Mouse (Mus musculus) forebrain, embryonic 14.5 days (tissue): ENCODE measurements at regions not wholly inside any gene's neighbourhood (a gene's known extent, or its start where the extent isn't known, plus 50 kb on each side); places are given as distances from the start of the nearest gene placed in this dataset.
A peak's percentile ranks its signal among the peaks of the same experiment; 100 is the strongest.

ENCODE experiments used
- ATAC-seq: fragments of 200-750 bp; cut with Nextera tagmentation; 2 replicates; pipeline ENCODE4 v1.8.0; 2017; ENCODE audit warnings: mild to moderate bottlenecking, moderate library complexity
- DNase-seq: peaks from one replicate; pipeline ENCODE4 v3.0.0-alpha.2; 2015; ENCODE audit warnings: low spot score
- H3K27ac ChIP-seq: fragments of 300-500 bp; sonication (generic); 2 replicates; pipeline ENCODE4 v1.5.1; 2014; ENCODE audit warnings: low read depth, mild to moderate bottlenecking, control low read depth, low read length, moderate library complexity
- H3K27me3 ChIP-seq: fragments of 300-500 bp; sonication (generic); replicated peaks from 2 replicates; pipeline ENCODE4 v1.6.1; 2014; ENCODE audit warnings: low read length, control low read depth, mixed read lengths; ENCODE audit not compliant: control insufficient read depth, insufficient read depth
- H3K36me3 ChIP-seq: fragments of 300-500 bp; sonication (generic); 2 replicates; pipeline ENCODE4 v1.6.1; 2014; ENCODE audit warnings: low read length, control low read depth; ENCODE audit not compliant: control insufficient read depth, insufficient read depth
- H3K4me1 ChIP-seq: fragments of 300-500 bp; sonication (generic); 2 replicates; pipeline ENCODE4 v1.6.1; 2014; ENCODE audit warnings: antibody characterized with exemption, low read length, control low read depth; ENCODE audit not compliant: control insufficient read depth, insufficient read depth
- H3K4me2 ChIP-seq: fragments of 300-500 bp; sonication (generic); 2 replicates; pipeline ENCODE4 v1.6.1; 2014; ENCODE audit warnings: mild to moderate bottlenecking, control low read depth, low read length
- H3K4me3 ChIP-seq: fragments of 300-500 bp; sonication (generic); 2 replicates; pipeline ENCODE4 v1.5.1; 2014; ENCODE audit warnings: low read depth, low read length, control low read depth
- H3K9ac ChIP-seq: fragments of 300-500 bp; sonication (generic); 2 replicates; pipeline ENCODE4 v1.6.1; 2014; ENCODE audit warnings: mild to moderate bottlenecking, low read length, control low read depth, moderate library complexity
- H3K9me3 ChIP-seq: fragments of 300-500 bp; sonication (generic); replicated peaks from 2 replicates; pipeline ENCODE4 v1.6.1; 2016; ENCODE audit warnings: low read length, control low read depth, mixed read lengths; ENCODE audit not compliant: control insufficient read depth
- WGBS: fragments of 180-500 bp; shearing (Covaris S2); extraction: QIAGEN DNeasy Blood & Tissue Kit; methylation state at CpG from one replicate; pipeline ENCODE4 v1.1.7; 2014; 5-methylcytosine and 5-hydroxymethylcytosine counted together

DNA sequence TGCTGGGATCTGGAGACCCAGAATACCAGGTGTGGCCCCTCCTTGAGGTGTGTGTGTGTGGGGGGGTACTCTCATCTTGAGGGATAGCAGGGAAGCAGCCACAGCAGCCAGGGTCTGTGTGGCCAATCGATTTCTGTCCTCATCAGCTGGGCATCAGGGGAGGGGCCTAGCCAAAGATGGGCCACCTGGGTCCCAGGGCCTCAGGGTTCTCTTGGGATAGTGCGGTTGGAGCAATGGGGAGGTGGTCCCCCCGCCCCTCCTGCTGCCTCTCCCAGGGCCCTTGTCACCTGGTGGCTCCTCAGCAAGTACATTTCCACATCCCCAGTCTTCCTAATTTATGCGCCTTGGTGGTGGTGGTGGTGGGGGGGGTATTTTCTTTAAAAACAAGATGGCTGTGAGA, 55.4 kb downstream of the Uncx start:
- ATAC-seq = no peak; the same call in 1 of the 2 replicates
- Histone ChIP-seq H3K36me3 (no peaks in the 10 kb centered on the region), H3K4me2 (peak overlapping the region; percentile 43; the same call in 1 of the 2 replicates), H3K9ac (no peak overlapping the region; the same call in 1 of the 2 replicates), H3K9me3 (no peaks in the 10 kb centered on the region), H3K27ac (no peak overlapping the region), H3K4me3 (no peak overlapping the region), H3K4me1 (peaks cover 14% of the 10 kb centered on the region), H3K27me3 (peaks cover 17% of the 10 kb centered on the region)
- no peak for DNase-seq
- 6% methylated on average over 4 of the region's 4 CpGs for WGBS

- Histone ChIP-seq H3K4me3 (no peak overlapping the region), H3K36me3 (no peaks in the 10 kb centered on the region), H3K9ac (peak overlapping the region; percentile 43; the same call in 1 of the 2 replicates), H3K4me2 (peak overlapping the region; percentile 43), H3K4me1 (peaks cover 11% of the 10 kb centered on the region), H3K9me3 (no peaks in the 10 kb centered on the region), H3K27ac (no peak overlapping the region), H3K27me3 (peaks cover 17% of the 10 kb centered on the region)
- DNase-seq (peak; percentile 60), ATAC-seq (peak; percentile 81)
- WGBS = 1% methylated on average over 24 of the region's 25 CpGs
Observed at GRCm38 (mm10) chr5:139599191-139599937, 56.1 kb downstream of the Uncx start.

GRCm38 (mm10) chr5:139600213-139600612, 56.9 kb downstream of the Uncx start:
- Histone ChIP-seq H3K4me2 (peak overlapping the region; percentile 43; the same call in 1 of the 2 replicates), H3K36me3 (no peaks in the 10 kb centered on the region), H3K4me1 (peaks cover 11% of the 10 kb centered on the region), H3K9ac (no peak overlapping the region), H3K27me3 (peaks cover 17% of the 10 kb centered on the region), H3K9me3 (no peaks in the 10 kb centered on the region), H3K4me3 (no peak overlapping the region), H3K27ac (no peak overlapping the region)
- WGBS = 4% methylated on average over 15 of the region's 15 CpGs
- ATAC-seq (no peak), DNase-seq (no peak)

DNA sequence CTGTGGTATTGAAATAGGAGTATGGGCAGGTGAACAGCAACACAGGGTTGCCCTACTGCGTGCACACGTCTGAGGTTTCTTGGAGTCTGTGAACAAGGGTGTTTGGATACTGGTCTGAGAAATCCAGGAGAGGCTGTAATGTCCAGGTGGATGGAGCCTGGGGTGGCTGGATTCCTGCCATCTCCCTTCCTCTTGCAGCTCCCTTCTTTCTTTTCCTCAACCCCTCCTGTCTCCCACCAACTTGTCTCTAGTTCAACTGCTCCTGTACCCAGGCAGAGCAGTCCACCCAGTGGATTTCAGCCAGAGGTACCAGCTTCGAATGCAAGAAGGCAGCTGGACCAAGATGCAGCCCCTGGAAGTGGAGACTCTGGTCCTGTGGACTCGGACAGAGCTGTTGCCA, 59.6 kb downstream of the Uncx start:
- Histone ChIP-seq H3K4me2 (no peak overlapping the region), H3K9me3 (no peaks in the 10 kb centered on the region), H3K36me3 (no peaks in the 10 kb centered on the region), H3K4me3 (no peak overlapping the region), H3K4me1 (peaks cover 11% of the 10 kb centered on the region), H3K27me3 (peaks cover 17% of the 10 kb centered on the region), H3K9ac (no peak overlapping the region), H3K27ac (no peak overlapping the region)
- DNase-seq (no peak), ATAC-seq (no peak)
- 84% methylated on average over 4 of the region's 4 CpGs for WGBS

- no peaks in the 10 kb centered on the region for H3K9me3 ChIP-seq
- H3K4me3 ChIP-seq = no peak overlapping the region
- peaks cover 16% of the 10 kb centered on the region for H3K27me3 ChIP-seq
- DNase-seq (no peak), ATAC-seq (no peak)
- no peaks in the 10 kb centered on the region for H3K36me3 ChIP-seq
- 44% methylated on average over 4 of the region's 4 CpGs for WGBS
- H3K9ac ChIP-seq = no peak overlapping the region
- H3K4me2 ChIP-seq = no peak overlapping the region
- peaks cover 10% of the 10 kb centered on the region for H3K4me1 ChIP-seq
- H3K27ac ChIP-seq = no peak overlapping the region
Observed at GRCm38 (mm10) chr5:139603535-139603934, 60.2 kb downstream of the Uncx start.

GRCm38 (mm10) chr5:139604327-139604726, 61.0 kb downstream of the Uncx start:
- Histone ChIP-seq H3K4me1 (peaks cover 3% of the 10 kb centered on the region), H3K27me3 (peaks cover 13% of the 10 kb centered on the region), H3K36me3 (no peaks in the 10 kb centered on the region), H3K27ac (no peak overlapping the region), H3K4me3 (no peak overlapping the region), H3K4me2 (no peak overlapping the region), H3K9me3 (no peaks in the 10 kb centered on the region), H3K9ac (no peak overlapping the region)
- ATAC-seq (no peak), DNase-seq (no peak)
- WGBS = 71% methylated on average over 4 of the region's 4 CpGs

GRCm38 (mm10) chr5:139610610-139611520, 67.6 kb downstream of the Uncx start:
- Histone ChIP-seq H3K9me3 (no peaks in the 10 kb centered on the region), H3K4me2 (no peak overlapping the region), H3K9ac (no peak overlapping the region), H3K27me3 (no peaks in the 10 kb centered on the region), H3K36me3 (no peaks in the 10 kb centered on the region), H3K4me3 (no peak overlapping the region), H3K27ac (no peak overlapping the region), H3K4me1 (no peaks in the 10 kb centered on the region)
- WGBS = 74% methylated on average over 28 of the region's 28 CpGs
- peak; percentile 48 for DNase-seq
- no peak for ATAC-seq

DNA sequence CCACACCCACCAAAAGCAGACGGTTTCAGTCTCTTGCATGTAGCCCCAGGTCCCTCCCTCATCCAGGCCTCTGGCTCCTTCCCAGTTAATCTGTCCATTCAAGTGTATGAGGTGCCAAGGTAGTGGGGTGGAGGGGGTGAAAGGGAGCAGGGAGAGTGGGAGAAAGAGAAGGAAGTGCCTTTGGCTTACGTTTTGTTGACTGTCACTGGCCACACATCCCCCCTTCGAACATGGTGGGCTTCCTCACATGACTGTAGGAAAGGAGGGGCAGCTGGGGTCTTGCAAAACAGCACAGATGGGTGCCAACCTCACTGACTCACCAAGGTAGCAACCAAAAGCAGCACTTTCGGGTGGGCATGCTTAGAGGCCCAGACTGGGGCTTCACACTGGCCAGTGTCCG, 68.9 kb downstream of the Uncx start:
- no peaks in the 10 kb centered on the region for H3K36me3 ChIP-seq
- ATAC-seq (no peak), DNase-seq (no peak)
- H3K9ac ChIP-seq = no peak overlapping the region
- no peak overlapping the region for H3K4me2 ChIP-seq
- no peak overlapping the region for H3K27ac ChIP-seq
- WGBS = 70% methylated on average over 5 of the region's 5 CpGs
- H3K4me3 ChIP-seq = no peak overlapping the region
- H3K4me1 ChIP-seq = no peaks in the 10 kb centered on the region
- H3K27me3 ChIP-seq = peaks cover 2% of the 10 kb centered on the region; the same call in 1 of the 2 replicates
- H3K9me3 ChIP-seq = no peaks in the 10 kb centered on the region
